Mouse (Mus musculus): ENCODE measurements at regions not wholly inside any gene's neighbourhood (a gene's known extent, or its start where the extent isn't known, plus 50 kb on each side); places are given as distances from the start of the nearest gene placed in this dataset.

GRCm38 (mm10) chr1:69470614-69471250, 216.3 kb downstream of the Ikzf2 start:
- WGBS, result 90% methylated on average over 4 of the region's 4 CpGs

GRCm38 (mm10) chr1:69469158-69469901, 217.7 kb downstream of the Ikzf2 start:
- no peak overlapping the region for H3K4me2 ChIP-seq
- no peaks in the 10 kb centered on the region for H3K9me3 ChIP-seq
- 89% methylated on average over 8 of the region's 8 CpGs for WGBS
- H3K4me1 ChIP-seq (replicated peaks), result no peaks in the 10 kb centered on the region
- no peak for ATAC-seq (ENCODE audit: low FRiP score, low read depth)
- H3K27ac ChIP-seq (replicated peaks), result no peak overlapping the region
- H3K36me3 ChIP-seq, result no peaks in the 10 kb centered on the region
- H3K4me3 ChIP-seq, result no peak overlapping the region
- no peak overlapping the region for H3K9ac ChIP-seq
- H3K27me3 ChIP-seq, result no peaks in the 10 kb centered on the region

More at GRCm38 (mm10) chr1:69470614-69471250, 216.3 kb downstream of the Ikzf2 start:
- H3K4me1 ChIP-seq (replicated peaks), result no peaks in the 10 kb centered on the region
- no peak for ATAC-seq (ENCODE audit: low FRiP score, low read depth)
- H3K9me3 ChIP-seq, result no peaks in the 10 kb centered on the region
- no peaks in the 10 kb centered on the region for H3K36me3 ChIP-seq
- H3K27ac ChIP-seq (replicated peaks), result no peak overlapping the region
- no peak overlapping the region for H3K9ac ChIP-seq
- H3K27me3 ChIP-seq, result no peaks in the 10 kb centered on the region
- H3K4me2 ChIP-seq, result no peak overlapping the region
- no peak overlapping the region for H3K4me3 ChIP-seq

- Histone ChIP-seq H3K9me3 (no peaks in the 10 kb centered on the region), H3K4me2 (no peak overlapping the region), H3K4me3 (no peak overlapping the region), H3K4me1 (replicated peaks) (no peaks in the 10 kb centered on the region), H3K27ac (replicated peaks) (no peak overlapping the region), H3K36me3 (no peaks in the 10 kb centered on the region), H3K9ac (no peak overlapping the region), H3K27me3 (no peaks in the 10 kb centered on the region)
- ATAC-seq (ENCODE audit: low FRiP score, low read depth), result no peak
- WGBS, result 35% methylated on average over 5 of the region's 5 CpGs
These were observed 220.3 kb downstream of the Ikzf2 start for GRCm38 (mm10) chr1:69466534-69467275.

GRCm38 (mm10) chr1:69461191-69461590, 225.9 kb downstream of the Ikzf2 start:
- 88% methylated on average over 3 of the region's 3 CpGs for WGBS
- Histone ChIP-seq H3K9me3 (no peaks in the 10 kb centered on the region), H3K4me1 (replicated peaks) (no peaks in the 10 kb centered on the region), H3K4me2 (no peak overlapping the region), H3K27ac (replicated peaks) (no peak overlapping the region), H3K9ac (no peak overlapping the region), H3K27me3 (no peaks in the 10 kb centered on the region), H3K4me3 (no peak overlapping the region), H3K36me3 (no peaks in the 10 kb centered on the region)
- ATAC-seq (ENCODE audit: low FRiP score, low read depth), result no peak

GRCm38 (mm10) chr1:69459899-69460298, 227.1 kb downstream of the Ikzf2 start:
- Histone ChIP-seq H3K27me3 (no peaks in the 10 kb centered on the region), H3K27ac (replicated peaks) (no peak overlapping the region), H3K9ac (no peak overlapping the region), H3K4me2 (no peak overlapping the region), H3K9me3 (no peaks in the 10 kb centered on the region), H3K36me3 (no peaks in the 10 kb centered on the region), H3K4me3 (no peak overlapping the region), H3K4me1 (replicated peaks) (no peaks in the 10 kb centered on the region)
- ATAC-seq (ENCODE audit: low FRiP score, low read depth), result no peak

- no peak overlapping the region for H3K27ac ChIP-seq (replicated peaks)
- no peaks in the 10 kb centered on the region for H3K4me1 ChIP-seq (replicated peaks)
- no peaks in the 10 kb centered on the region for H3K36me3 ChIP-seq
- no peak overlapping the region for H3K9ac ChIP-seq
- H3K4me3 ChIP-seq, result no peak overlapping the region
- H3K9me3 ChIP-seq, result no peaks in the 10 kb centered on the region
- no peaks in the 10 kb centered on the region for H3K27me3 ChIP-seq
- no peak overlapping the region for H3K4me2 ChIP-seq
- ATAC-seq (ENCODE audit: low FRiP score, low read depth), result no peak
These were observed 229.6 kb downstream of the Ikzf2 start for GRCm38 (mm10) chr1:69457471-69457870.

- ATAC-seq (ENCODE audit: low FRiP score, low read depth), result no peak
- Histone ChIP-seq H3K27me3 (no peaks in the 10 kb centered on the region), H3K4me2 (no peak overlapping the region), H3K27ac (replicated peaks) (no peak overlapping the region), H3K4me3 (no peak overlapping the region), H3K9me3 (no peaks in the 10 kb centered on the region), H3K36me3 (no peaks in the 10 kb centered on the region), H3K4me1 (replicated peaks) (no peaks in the 10 kb centered on the region), H3K9ac (no peak overlapping the region)
- WGBS, result 90% methylated on average over 3 of the region's 3 CpGs
These were observed 233.1 kb downstream of the Ikzf2 start for GRCm38 (mm10) chr1:69453991-69454390.

- H3K4me2 ChIP-seq, result no peak overlapping the region
These were observed 234.1 kb downstream of the Ikzf2 start for GRCm38 (mm10) chr1:69452910-69453309.

GRCm38 (mm10) chr1:69450455-69450854, 236.6 kb downstream of the Ikzf2 start:
- 66% methylated on average over 2 of the region's 2 CpGs for WGBS
- no peak for ATAC-seq (ENCODE audit: low FRiP score, low read depth)
- Histone ChIP-seq H3K9ac (no peak overlapping the region), H3K27ac (replicated peaks) (no peak overlapping the region), H3K27me3 (no peaks in the 10 kb centered on the region), H3K4me2 (no peak overlapping the region), H3K9me3 (no peaks in the 10 kb centered on the region), H3K4me3 (no peak overlapping the region), H3K4me1 (replicated peaks) (no peaks in the 10 kb centered on the region), H3K36me3 (no peaks in the 10 kb centered on the region)

More at GRCm38 (mm10) chr1:69452910-69453309, 234.1 kb downstream of the Ikzf2 start:
- Histone ChIP-seq H3K9ac (no peak overlapping the region), H3K4me1 (replicated peaks) (no peaks in the 10 kb centered on the region), H3K36me3 (no peaks in the 10 kb centered on the region), H3K27ac (replicated peaks) (no peak overlapping the region), H3K9me3 (no peaks in the 10 kb centered on the region), H3K4me3 (no peak overlapping the region), H3K27me3 (no peaks in the 10 kb centered on the region)
- no peak for ATAC-seq (ENCODE audit: low FRiP score, low read depth)

GRCm38 (mm10) chr1:69447276-69447675, 239.8 kb downstream of the Ikzf2 start:
- no peak for ATAC-seq (ENCODE audit: low FRiP score, low read depth)
- WGBS, result 81% methylated on average over 5 of the region's 5 CpGs
- H3K27ac ChIP-seq (replicated peaks), result no peak overlapping the region
- H3K4me2 ChIP-seq, result no peak overlapping the region
- no peak overlapping the region for H3K4me3 ChIP-seq
- H3K9ac ChIP-seq, result no peak overlapping the region
- H3K36me3 ChIP-seq, result no peaks in the 10 kb centered on the region
- H3K4me1 ChIP-seq (replicated peaks), result no peaks in the 10 kb centered on the region
- H3K9me3 ChIP-seq, result no peaks in the 10 kb centered on the region
- H3K27me3 ChIP-seq, result no peaks in the 10 kb centered on the region

GRCm38 (mm10) chr1:69444722-69445121, 242.3 kb downstream of the Ikzf2 start:
- WGBS, result 71% methylated on average over 4 of the region's 4 CpGs
- Histone ChIP-seq H3K4me1 (replicated peaks) (no peaks in the 10 kb centered on the region), H3K9ac (no peak overlapping the region), H3K4me2 (no peak overlapping the region), H3K9me3 (no peaks in the 10 kb centered on the region), H3K27ac (replicated peaks) (no peak overlapping the region), H3K36me3 (no peaks in the 10 kb centered on the region), H3K4me3 (no peak overlapping the region), H3K27me3 (no peaks in the 10 kb centered on the region)
- ATAC-seq (ENCODE audit: low FRiP score, low read depth), result no peak

GRCm38 (mm10) chr1:69443466-69443865, 243.6 kb downstream of the Ikzf2 start:
- WGBS, result 77% methylated on average over 7 of the region's 7 CpGs
- Histone ChIP-seq H3K9ac (no peak overlapping the region), H3K27ac (replicated peaks) (no peak overlapping the region), H3K4me3 (no peak overlapping the region), H3K4me2 (no peak overlapping the region), H3K4me1 (replicated peaks) (no peaks in the 10 kb centered on the region), H3K9me3 (no peaks in the 10 kb centered on the region), H3K36me3 (no peaks in the 10 kb centered on the region), H3K27me3 (no peaks in the 10 kb centered on the region)
- no peak for ATAC-seq (ENCODE audit: low FRiP score, low read depth)
